Mouse (Mus musculus): ENCODE data around the gene Kazn.

GRCm38 (mm10) chr4:142071243-142071991, 167.8 kb downstream of the Kazn start:
- TF ChIP-seq CTCF (IDR thresholded peaks at IDR 0.05; ENCODE audit: insufficient read depth, low read length), result no peak
- no peak for TF ChIP-seq POLR2A (IDR thresholded peaks at IDR 0.05; ENCODE audit: borderline replicate concordance, extremely low read depth, low read depth, low read length)
